Mouse (Mus musculus): ENCODE data around the gene Nfkbia.

Nfkbia gene

GRCm38 (mm10) chr12:55464846-55465361 lies 27.5 kb downstream of the Nfkbia start:
- DNase-seq, result no peak

- no peak for DNase-seq
Observed at GRCm38 (mm10) chr12:55463992-55464845, 28.2 kb downstream of the Nfkbia start.

GRCm38 (mm10) chr12:55463087-55463486 lies 29.4 kb downstream of the Nfkbia start:
- no peak for DNase-seq

- DNase-seq, result no peak
Observed at GRCm38 (mm10) chr12:55462456-55462855, 30.0 kb downstream of the Nfkbia start.

GRCm38 (mm10) chr12:55461767-55462166 lies 30.7 kb downstream of the Nfkbia start:
- DNase-seq, result no peak

- DNase-seq, result no peak
Observed at GRCm38 (mm10) chr12:55460900-55461299, 31.5 kb downstream of the Nfkbia start.

GRCm38 (mm10) chr12:55459739-55460138 lies 32.7 kb downstream of the Nfkbia start:
- no peak for DNase-seq

GRCm38 (mm10) chr12:55456893-55457292 lies 35.6 kb downstream of the Nfkbia start:
- DNase-seq, result no peak

GRCm38 (mm10) chr12:55456136-55456535 lies 36.3 kb downstream of the Nfkbia start:
- DNase-seq, result no peak

- no peak for DNase-seq
Observed at GRCm38 (mm10) chr12:55455206-55455605, 37.2 kb downstream of the Nfkbia start.

GRCm38 (mm10) chr12:55453924-55454323 lies 38.5 kb downstream of the Nfkbia start:
- DNase-seq, result no peak

- no peak for DNase-seq
Observed at GRCm38 (mm10) chr12:55452839-55453238, 39.6 kb downstream of the Nfkbia start.

GRCm38 (mm10) chr12:55450421-55450820 lies 42.0 kb downstream of the Nfkbia start:
- no peak for DNase-seq

- no peak for DNase-seq
Observed at GRCm38 (mm10) chr12:55449048-55449447, 43.4 kb downstream of the Nfkbia start.

- no peak for DNase-seq
Observed at GRCm38 (mm10) chr12:55448457-55448856, 44.0 kb downstream of the Nfkbia start.

- no peak for DNase-seq
Observed at GRCm38 (mm10) chr12:55447396-55447760, 45.1 kb downstream of the Nfkbia start.

GRCm38 (mm10) chr12:55446746-55447395 lies 45.6 kb downstream of the Nfkbia start:
- peak; percentile 77 for DNase-seq

- DNase-seq, result no peak
Observed at GRCm38 (mm10) chr12:55446366-55446745, 46.1 kb downstream of the Nfkbia start.

- no peak for DNase-seq
Observed at GRCm38 (mm10) chr12:55445583-55445982, 46.9 kb downstream of the Nfkbia start.

- no peak for DNase-seq
Observed at GRCm38 (mm10) chr12:55444031-55444451, 48.4 kb downstream of the Nfkbia start.

GRCm38 (mm10) chr12:55442861-55443850 lies 49.3 kb downstream of the Nfkbia start:
- DNase-seq, result no peak

GRCm38 (mm10) chr12:55442245-55442644 lies 50.2 kb downstream of the Nfkbia start:
- DNase-seq, result no peak

GRCm38 (mm10) chr12:55440416-55440815 lies 52.0 kb downstream of the Nfkbia start:
- no peak for DNase-seq
